Mouse (Mus musculus) heart, adult 2 months (tissue): ENCODE data around the gene Rasgrf1. TPM values are rescaled to one million over a fixed set of nuclear protein-coding genes. Genes with fewer than 3 reads are reported as not detected.
"Not testable (repeated sequence)": the region's sequence is repeated elsewhere in the genome, so short reads cannot be mapped to it uniquely, and the experiment has no call there.

Experiments used
- DNase-seq, 2 experiments: peaks; one replicate each; pipeline ENCODE4 v3.0.0; 2021
- H3K27ac ChIP-seq: fragments of 200-600 bp; 2 replicates; pipeline ENCODE4 v1.8.1; 2022
- H3K27me3 ChIP-seq: fragments of 200-500 bp; 2 replicates; pipeline ENCODE4 v1.6.1; 2012; ENCODE audit warnings: mild to moderate bottlenecking, low read length, inconsistent platforms, mixed read lengths; ENCODE audit not compliant: control insufficient read depth, insufficient read depth
- H3K36me3 ChIP-seq: fragments of 200-500 bp; 2 replicates; pipeline ENCODE4 v1.6.1; 2012; ENCODE audit warnings: low read length, inconsistent platforms; ENCODE audit not compliant: control insufficient read depth, insufficient read depth
- H3K4me1 ChIP-seq: fragments of 200-500 bp; 2 replicates; pipeline ENCODE4 v1.6.1; 2011; ENCODE audit warnings: low read length; ENCODE audit not compliant: control insufficient read depth, insufficient read depth
- H3K4me3 ChIP-seq: fragments of 200-600 bp; 2 replicates; pipeline ENCODE4 v1.8.1; 2022
- H3K79me2 ChIP-seq: fragments of 200-500 bp; replicated peaks from 2 replicates; pipeline ENCODE4 v1.6.1; 2012; ENCODE audit warnings: mild to moderate bottlenecking, inconsistent platforms, low read length, moderate library complexity, mixed read lengths; ENCODE audit not compliant: control insufficient read depth, insufficient read depth
- H3K9ac ChIP-seq: fragments of 200-500 bp; 2 replicates; pipeline ENCODE4 v1.6.1; 2012; ENCODE audit warnings: low read depth, mild to moderate bottlenecking, control low read depth, inconsistent platforms, low read length, mixed read lengths
- CTCF ChIP-seq: fragments of 200-600 bp; IDR thresholded peaks from 2 replicates; pipeline ENCODE4 v1.8.1; 2022; ENCODE audit warnings: antibody characterized with exemption, mild to moderate bottlenecking, moderate library complexity
- EP300 ChIP-seq: fragments of 200-500 bp; IDR thresholded peaks from 2 replicates; pipeline ENCODE4 v1.6.1; 2011; ENCODE audit warnings: low read depth, low read length, control low read depth; ENCODE audit not compliant: insufficient read depth
- POLR2A ChIP-seq: fragments of 200-500 bp; IDR thresholded peaks from 2 replicates; pipeline ENCODE4 v1.6.1; 2011; ENCODE audit warnings: mild to moderate bottlenecking, low read depth, low read length, control low read depth; ENCODE audit not compliant: insufficient read depth
- whole genome bisulfite sequencing: fragments of 180-500 bp; shearing (Covaris S2); methylation state at CpG from one replicate; pipeline ENCODE4 v1.1.7; 2018; 5-methylcytosine and 5-hydroxymethylcytosine counted together
- intact Hi-C: fragments of 180-260 bp; cut with DNase I; formaldehyde crosslinking; loops from one replicate; pipeline ENCODE4 v1.15.1; 2025
- polyA plus RNA-seq: library from polyadenylated mRNA; depleted of rRNA; stranded (reverse); fragments of >200 nt; gene quantifications from 2 replicates; pipeline ENCODE4 v1.2.3, GENCODE M21; 2012
- total RNA-seq, 2 experiments: library from RNA; stranded (reverse); gene quantifications; 2 replicates each; pipeline ENCODE4 v1.2.3; 2021

Rasgrf1 gene
- total and polyA plus RNA-seq, 3 experiments, result not detected

DNA sequence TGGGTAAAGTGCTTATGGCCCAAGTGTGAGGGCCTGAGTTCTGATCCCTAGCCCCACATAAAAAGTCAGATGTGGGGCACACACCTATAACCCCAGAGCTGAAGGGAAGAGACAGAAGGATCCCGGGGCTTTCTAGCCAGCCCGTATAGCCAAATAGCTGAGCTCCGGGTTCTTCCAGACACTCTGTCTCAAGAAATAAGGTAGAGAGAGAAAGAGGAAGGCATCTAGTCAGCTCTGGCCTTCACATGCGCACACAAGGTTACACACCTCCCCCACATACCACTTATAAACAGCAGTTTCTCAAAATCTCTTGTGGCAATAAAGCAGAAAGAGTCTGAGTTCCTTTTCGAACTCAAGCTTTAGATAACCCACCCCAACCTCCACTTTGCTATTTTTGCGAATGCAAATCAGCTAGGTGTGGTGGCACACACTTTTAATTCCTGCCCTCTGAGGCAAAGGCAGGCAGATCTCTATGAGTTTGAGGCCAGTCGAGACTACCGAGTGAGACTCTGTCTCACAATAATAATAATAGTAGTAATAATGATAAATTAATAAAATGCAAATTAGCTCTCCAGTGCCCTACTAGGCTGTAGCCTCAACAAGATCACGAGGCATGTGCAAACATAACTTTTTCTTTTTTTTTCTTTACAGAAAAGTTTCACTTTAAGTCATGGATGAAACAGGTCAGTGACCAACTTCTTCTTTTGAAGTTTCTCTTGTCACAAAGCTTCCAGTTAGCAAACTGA, 150.3 kb downstream of the Rasgrf1 start:
- Histone ChIP-seq H3K36me3 (no peaks in the 10 kb centered on the region), H3K79me2 (no peaks in the 10 kb centered on the region), H3K9ac (no peak overlapping the region), H3K27me3 (no peaks in the 10 kb centered on the region), H3K4me3 (no peak overlapping the region), H3K4me1 (no peaks in the 10 kb centered on the region), H3K27ac (no peak overlapping the region)
- no peak for DNase-seq
- no peak for TF ChIP-seq POLR2A
- no peak for TF ChIP-seq CTCF
- TF ChIP-seq EP300, result no peak
- WGBS, result 80% methylated on average over 9 of the region's 9 CpGs
- intact Hi-C loops, result no loop called here

- intact Hi-C loops, result no loop called here
- Histone ChIP-seq H3K4me1 (no peaks in the 10 kb centered on the region), H3K36me3 (no peaks in the 10 kb centered on the region), H3K27me3 (no peaks in the 10 kb centered on the region), H3K4me3 (no peak overlapping the region), H3K27ac (no peak overlapping the region), H3K79me2 (no peaks in the 10 kb centered on the region), H3K9ac (no peak overlapping the region)
- 53% methylated on average over 2 of the region's 2 CpGs for WGBS
- no peak for DNase-seq
- TF ChIP-seq POLR2A (no peak), CTCF (no peak), EP300 (no peak)
Observed at GRCm38 (mm10) chr9:90060574-90060875, 150.8 kb downstream of the Rasgrf1 start.

GRCm38 (mm10) chr9:90060932-90061331, 151.2 kb downstream of the Rasgrf1 start:
- DNase-seq, H3K9ac ChIP-seq, H3K79me2 ChIP-seq, H3K4me3 ChIP-seq, H3K36me3 ChIP-seq, intact Hi-C loops, H3K27me3 ChIP-seq, H3K4me1 ChIP-seq, H3K27ac ChIP-seq: not testable (repeated sequence)
- 93% methylated on average over 5 of the region's 5 CpGs for WGBS

DNA sequence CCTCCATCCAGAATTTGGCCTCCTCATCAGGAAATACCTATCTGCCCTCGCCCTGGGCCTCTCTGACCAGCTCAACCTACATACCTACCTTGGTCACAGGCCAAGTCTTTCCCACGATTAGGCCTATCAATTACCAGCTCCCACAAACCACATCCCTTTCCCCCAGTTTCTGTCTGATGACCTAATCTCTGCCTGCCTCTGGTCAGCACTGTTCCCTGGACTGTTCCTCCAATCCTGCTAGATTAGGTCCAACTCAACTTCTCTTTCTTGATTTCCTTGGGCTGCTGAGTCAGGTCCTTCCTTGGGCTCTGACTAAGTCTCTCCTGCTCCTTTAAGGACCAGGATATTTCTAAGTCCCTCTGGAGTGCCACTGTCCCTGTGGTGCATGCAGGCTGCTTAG, 157.6 kb downstream of the Rasgrf1 start:
- no peak for DNase-seq
- Histone ChIP-seq H3K27me3 (no peaks in the 10 kb centered on the region), H3K9ac (no peak overlapping the region), H3K79me2 (no peaks in the 10 kb centered on the region), H3K4me3 (no peak overlapping the region), H3K4me1 (no peaks in the 10 kb centered on the region), H3K36me3 (no peaks in the 10 kb centered on the region), H3K27ac (no peak overlapping the region)
- intact Hi-C loops, result no loop called here
- no peak for TF ChIP-seq EP300
- no peak for TF ChIP-seq CTCF
- TF ChIP-seq POLR2A, result no peak
- WGBS, result 56% methylated on average over 2 of the region's 2 CpGs

- H3K9ac ChIP-seq, result no peak overlapping the region
- H3K36me3 ChIP-seq, result no peaks in the 10 kb centered on the region
- intact Hi-C loops, result no loop called here
- no peaks in the 10 kb centered on the region for H3K27me3 ChIP-seq
- no peaks in the 10 kb centered on the region for H3K4me1 ChIP-seq
- TF ChIP-seq POLR2A, result no peak
- no peak for TF ChIP-seq CTCF
- no peak for TF ChIP-seq EP300
- 88% methylated on average over 6 of the region's 6 CpGs for WGBS
- no peak for DNase-seq
- no peak overlapping the region for H3K4me3 ChIP-seq
- no peaks in the 10 kb centered on the region for H3K79me2 ChIP-seq
- H3K27ac ChIP-seq, result no peak overlapping the region
Observed at GRCm38 (mm10) chr9:90068786-90069185, 159.1 kb downstream of the Rasgrf1 start.

DNA sequence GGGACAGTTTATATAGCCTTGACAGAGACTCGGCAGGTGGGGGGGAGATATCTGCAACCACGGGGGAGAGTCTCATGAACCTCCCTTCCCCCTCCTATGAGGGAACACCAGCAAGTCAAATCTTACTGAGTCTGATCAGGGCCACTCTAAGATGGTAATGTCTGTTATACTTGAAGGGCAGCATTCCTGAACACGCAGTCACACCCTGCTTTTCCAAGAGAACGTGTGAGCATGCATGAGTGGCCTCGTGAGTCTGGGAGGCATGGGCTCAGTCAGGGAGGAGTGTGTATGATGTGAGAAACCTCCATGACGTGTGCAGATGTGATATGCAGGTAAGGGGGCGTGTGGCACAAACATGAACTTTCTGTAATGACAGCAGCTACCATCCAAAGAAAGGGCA, 159.8 kb downstream of the Rasgrf1 start:
- no peaks in the 10 kb centered on the region for H3K79me2 ChIP-seq
- no peaks in the 10 kb centered on the region for H3K4me1 ChIP-seq
- H3K27me3 ChIP-seq, result no peaks in the 10 kb centered on the region
- intact Hi-C loops, result no loop called here
- WGBS, result 77% methylated on average over 7 of the region's 7 CpGs
- H3K27ac ChIP-seq, result no peak overlapping the region
- no peaks in the 10 kb centered on the region for H3K36me3 ChIP-seq
- H3K9ac ChIP-seq, result no peak overlapping the region
- no peak overlapping the region for H3K4me3 ChIP-seq
- DNase-seq, result no peak
- no peak for TF ChIP-seq CTCF
- no peak for TF ChIP-seq POLR2A
- TF ChIP-seq EP300, result no peak
